Mouse (Mus musculus) R1 (cell line): ENCODE results near the gene Apopt1.

Experiments
- DNase-seq: peaks from one replicate; pipeline ENCODE4 v3.0.0-alpha.2; 2018; ENCODE audit warnings: low read depth, low spot score

Gene Apopt1

GRCm38 (mm10) chr12:111769816-111770577 lies 56.9 kb downstream of the Apopt1 start:
- no peak for DNase-seq

GRCm38 (mm10) chr12:111770651-111771050 lies 57.6 kb downstream of the Apopt1 start:
- no peak for DNase-seq

- DNase-seq, result peak; percentile 69
These were observed 61.1 kb downstream of the Apopt1 start for GRCm38 (mm10) chr12:111774156-111774555.

GRCm38 (mm10) chr12:111774845-111775244 lies 61.8 kb downstream of the Apopt1 start:
- DNase-seq, result no peak

GRCm38 (mm10) chr12:111777919-111778318 lies 64.9 kb downstream of the Apopt1 start:
- no peak for DNase-seq

GRCm38 (mm10) chr12:111779544-111779943 lies 66.5 kb downstream of the Apopt1 start:
- peak; percentile 63 for DNase-seq

- no peak for DNase-seq
These were observed 72.1 kb downstream of the Apopt1 start for GRCm38 (mm10) chr12:111785174-111785573.

- no peak for DNase-seq
These were observed 74.0 kb downstream of the Apopt1 start for GRCm38 (mm10) chr12:111787015-111787414.

GRCm38 (mm10) chr12:111790090-111790489 lies 77.0 kb downstream of the Apopt1 start:
- DNase-seq, result no peak

- no peak for DNase-seq
These were observed 77.6 kb downstream of the Apopt1 start for GRCm38 (mm10) chr12:111790631-111791030.

GRCm38 (mm10) chr12:111791474-111792104 lies 78.5 kb downstream of the Apopt1 start:
- no peak for DNase-seq

GRCm38 (mm10) chr12:111794102-111794501 lies 81.0 kb downstream of the Apopt1 start:
- no peak for DNase-seq

- no peak for DNase-seq
These were observed 81.6 kb downstream of the Apopt1 start for GRCm38 (mm10) chr12:111794526-111795179.

GRCm38 (mm10) chr12:111795180-111795895 lies 82.3 kb downstream of the Apopt1 start:
- DNase-seq, result peak; percentile 34

GRCm38 (mm10) chr12:111797251-111797650 lies 84.2 kb downstream of the Apopt1 start:
- DNase-seq, result no peak

GRCm38 (mm10) chr12:111798493-111798892 lies 85.4 kb downstream of the Apopt1 start:
- DNase-seq, result no peak

- no peak for DNase-seq
These were observed 87.6 kb downstream of the Apopt1 start for GRCm38 (mm10) chr12:111800459-111801183.

GRCm38 (mm10) chr12:111803538-111803937 lies 90.5 kb downstream of the Apopt1 start:
- no peak for DNase-seq
